Mouse (Mus musculus): ENCODE measurements at regions not wholly inside any gene's neighbourhood (a gene's known extent, or its start where the extent isn't known, plus 50 kb on each side); places are given as distances from the start of the nearest gene placed in this dataset.

GRCm38 (mm10) chr14:24747796-24748496 lies 261.0 kb downstream of the Rps24 start:
- TF ChIP-seq CTCF (IDR thresholded peaks at IDR 0.05; ENCODE audit: borderline replicate concordance, insufficient read depth, low read depth, low read length) (no peak), POLR2A (IDR thresholded peaks at IDR 0.05; ENCODE audit: borderline replicate concordance, insufficient read depth, low read length) (no peak)

Measured in cerebellum, adult 2 months (tissue).